Mouse (Mus musculus): Measurements from ENCODE around the gene Gm10428.

DNA sequence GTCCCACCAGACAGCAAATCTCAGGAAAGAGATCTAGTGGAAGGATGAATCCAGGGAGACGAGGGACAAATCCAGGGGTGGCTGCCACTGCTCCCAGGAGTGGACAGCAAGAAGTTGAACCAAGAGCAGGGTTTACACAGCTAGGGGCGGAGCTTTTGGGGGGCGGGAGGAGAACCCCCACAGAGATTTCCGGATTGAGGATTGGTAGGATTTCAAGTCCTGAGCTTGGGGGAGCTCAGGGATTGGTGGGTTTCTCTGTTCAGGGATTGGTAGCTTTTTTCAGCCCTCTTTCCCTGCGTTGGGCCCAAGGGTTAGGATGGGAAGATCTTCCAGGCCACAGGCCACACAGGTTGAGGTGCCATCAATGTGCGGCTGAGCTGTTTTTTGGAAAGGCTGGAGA lies 5.0 kb downstream of the Gm10428 start:
- TF ChIP-seq CTCF (IDR thresholded peaks at IDR 0.05; ENCODE audit: low read depth) (no peak), EP300 (IDR thresholded peaks at IDR 0.05; ENCODE audit: low read depth) (no peak)
